Mouse (Mus musculus) midbrain, embryonic 10.5 days (tissue): ENCODE results near the gene Chst8. TPM values are rescaled to one million over a fixed set of nuclear protein-coding genes. Genes with fewer than 3 reads are reported as not detected.
A peak's percentile ranks its signal among the peaks of the same experiment; 100 is the strongest.

Experiments used
- DNase-seq: peaks from one replicate; pipeline ENCODE4 v3.0.0-alpha.2; 2017; ENCODE audit warnings: low spot score
- H3K27ac ChIP-seq: fragments of 300-500 bp; sonication (generic); replicated peaks from 2 replicates; pipeline ENCODE4 v1.5.1; 2016; ENCODE audit warnings: mild to moderate bottlenecking
- H3K27me3 ChIP-seq: fragments of 300-500 bp; sonication (generic); 2 replicates; pipeline ENCODE4 v1.6.1; 2016; ENCODE audit warnings: low read depth, mild to moderate bottlenecking; ENCODE audit not compliant: poor library complexity, severe bottlenecking
- H3K36me3 ChIP-seq: fragments of 300-500 bp; sonication (generic); 2 replicates; pipeline ENCODE4 v1.6.1; 2016; ENCODE audit warnings: mild to moderate bottlenecking, moderate library complexity
- H3K4me1 ChIP-seq: fragments of 300-500 bp; sonication (generic); 2 replicates; pipeline ENCODE4 v1.6.1; 2016
- H3K4me3 ChIP-seq: fragments of 300-500 bp; sonication (generic); 2 replicates; pipeline ENCODE4 v1.5.1; 2016; ENCODE audit warnings: mild to moderate bottlenecking, moderate library complexity
- H3K9me3 ChIP-seq: fragments of 300-500 bp; sonication (generic); replicated peaks from 2 replicates; pipeline ENCODE4 v1.6.1; 2016; ENCODE audit warnings: mild to moderate bottlenecking
- WGBS: fragments of 180-500 bp; shearing (Covaris S2); methylation state at CpG from one replicate; pipeline ENCODE4 v1.1.7; 2016; 5-methylcytosine and 5-hydroxymethylcytosine counted together
- polyA plus RNA-seq: library from polyadenylated mRNA; unstranded; fragments of >200 nt; fragmentation: Nextera tagmentation; extraction: Ambion mirVana; gene quantifications from 2 replicates; pipeline ENCODE4 v1.2.1, GENCODE M21; 2016

Gene Chst8
- polyA plus RNA-seq: 5.3 and 9.5 TPM in 2 replicates

GRCm38 (mm10) chr7:34812531-34813111 is at the start of gene Chst8:
Gene Chst8, minus strand, starts transcription at chr7:34812711.
- Histone ChIP-seq H3K4me3 (peak within 1 kb of the TSS; percentile 73), H3K36me3 (no peaks in the 10 kb centered on the region), H3K9me3 (no peaks in the 10 kb centered on the region), H3K27me3 (peaks cover 77% of the 10 kb centered on the region), H3K27ac (peak within 1 kb of the TSS; percentile 81), H3K4me1 (peaks cover 37% of the 10 kb centered on the region)
- under 1% methylated on average over 61 of the region's 65 CpGs for WGBS
- peak; percentile 85 for DNase-seq

- no peak for DNase-seq
- no peaks in the 10 kb centered on the region for H3K9me3 ChIP-seq
- H3K4me1 ChIP-seq: peaks cover 3% of the 10 kb centered on the region
- H3K27me3 ChIP-seq: no peaks in the 10 kb centered on the region
- 88% methylated on average over 2 of the region's 2 CpGs for WGBS
- no peaks in the 10 kb centered on the region for H3K36me3 ChIP-seq
- no peak overlapping the region for H3K27ac ChIP-seq
- no peak overlapping the region for H3K4me3 ChIP-seq
These were observed 45.8 kb upstream of the Chst8 start for GRCm38 (mm10) chr7:34858291-34858690.

- no peak for DNase-seq
- no peaks in the 10 kb centered on the region for H3K36me3 ChIP-seq
- H3K27ac ChIP-seq: no peak overlapping the region
- no peaks in the 10 kb centered on the region for H3K27me3 ChIP-seq
- peaks cover 3% of the 10 kb centered on the region for H3K4me1 ChIP-seq
- 88% methylated on average over 6 of the region's 6 CpGs for WGBS
- H3K4me3 ChIP-seq: no peak overlapping the region
- no peaks in the 10 kb centered on the region for H3K9me3 ChIP-seq
These were observed 42.4 kb upstream of the Chst8 start for GRCm38 (mm10) chr7:34854781-34855352.

GRCm38 (mm10) chr7:34853393-34853792 is 40.9 kb upstream of the Chst8 start:
- no peak for DNase-seq
- H3K4me1 ChIP-seq: peaks cover 4% of the 10 kb centered on the region
- WGBS: 84% methylated on average over 3 of the region's 3 CpGs
- no peak overlapping the region for H3K4me3 ChIP-seq
- no peaks in the 10 kb centered on the region for H3K36me3 ChIP-seq
- no peaks in the 10 kb centered on the region for H3K27me3 ChIP-seq
- 0 out of 2 replicates have a peak, but pooled peaks cover 10% of the 10 kb centered on the region for H3K9me3 ChIP-seq
- H3K27ac ChIP-seq: no peak overlapping the region

- Histone ChIP-seq H3K9me3 (0 out of 2 replicates have a peak, but pooled peaks cover 10% of the 10 kb centered on the region), H3K27ac (no peak overlapping the region), H3K27me3 (no peaks in the 10 kb centered on the region), H3K4me3 (no peak overlapping the region), H3K36me3 (no peaks in the 10 kb centered on the region), H3K4me1 (peaks cover 35% of the 10 kb centered on the region)
- WGBS: 35% methylated on average over 10 of the region's 10 CpGs
- no peak for DNase-seq
These were observed 37.1 kb upstream of the Chst8 start for GRCm38 (mm10) chr7:34849660-34850059.

GRCm38 (mm10) chr7:34848811-34849210 is 36.3 kb upstream of the Chst8 start:
- no peak overlapping the region for H3K4me3 ChIP-seq
- WGBS: 90% methylated on average over 4 of the region's 4 CpGs
- no peaks in the 10 kb centered on the region for H3K36me3 ChIP-seq
- H3K27me3 ChIP-seq: no peaks in the 10 kb centered on the region
- DNase-seq: no peak
- peaks cover 35% of the 10 kb centered on the region for H3K4me1 ChIP-seq
- H3K9me3 ChIP-seq: 0 out of 2 replicates have a peak, but pooled peaks cover 10% of the 10 kb centered on the region
- peak overlapping the region; percentile 80; the same call in 1 of the 2 replicates for H3K27ac ChIP-seq

- no peak for DNase-seq
- Histone ChIP-seq H3K36me3 (no peaks in the 10 kb centered on the region), H3K4me1 (peaks cover 35% of the 10 kb centered on the region), H3K9me3 (0 out of 2 replicates have a peak, but pooled peaks cover 10% of the 10 kb centered on the region), H3K27me3 (no peaks in the 10 kb centered on the region), H3K27ac (peak overlapping the region; percentile 80), H3K4me3 (peak overlapping the region; percentile 2; the same call in 1 of the 2 replicates)
- WGBS: 80% methylated on average over 6 of the region's 6 CpGs
These were observed 35.4 kb upstream of the Chst8 start for GRCm38 (mm10) chr7:34847900-34848299.

GRCm38 (mm10) chr7:34847410-34847809 is 34.9 kb upstream of the Chst8 start:
- peak overlapping the region; percentile 80 for H3K27ac ChIP-seq
- DNase-seq: peak; percentile 68
- 0 out of 2 replicates have a peak, but pooled peaks cover 10% of the 10 kb centered on the region for H3K9me3 ChIP-seq
- no peaks in the 10 kb centered on the region for H3K27me3 ChIP-seq
- peaks cover 35% of the 10 kb centered on the region for H3K4me1 ChIP-seq
- no peaks in the 10 kb centered on the region for H3K36me3 ChIP-seq
- H3K4me3 ChIP-seq: peak overlapping the region; percentile 2; the same call in 1 of the 2 replicates
- 21% methylated on average over 5 of the region's 5 CpGs for WGBS

GRCm38 (mm10) chr7:34838749-34839148 is 26.2 kb upstream of the Chst8 start:
- no peak overlapping the region for H3K4me3 ChIP-seq
- peaks cover 3% of the 10 kb centered on the region; the same call in 1 of the 2 replicates for H3K9me3 ChIP-seq
- DNase-seq: no peak
- H3K27me3 ChIP-seq: no peaks in the 10 kb centered on the region
- H3K4me1 ChIP-seq: no peaks in the 10 kb centered on the region
- no peak overlapping the region for H3K27ac ChIP-seq
- 88% methylated on average over 4 of the region's 4 CpGs for whole genome bisulfite sequencing
- no peaks in the 10 kb centered on the region for H3K36me3 ChIP-seq

- Histone ChIP-seq H3K27me3 (no peaks in the 10 kb centered on the region), H3K4me1 (no peaks in the 10 kb centered on the region), H3K36me3 (no peaks in the 10 kb centered on the region), H3K4me3 (no peak overlapping the region), H3K9me3 (peaks cover 3% of the 10 kb centered on the region; the same call in 1 of the 2 replicates), H3K27ac (no peak overlapping the region)
- 89% methylated on average over 4 of the region's 4 CpGs for WGBS
- no peak for DNase-seq
These were observed 25.7 kb upstream of the Chst8 start for GRCm38 (mm10) chr7:34838231-34838630.

- Histone ChIP-seq H3K36me3 (no peaks in the 10 kb centered on the region), H3K27me3 (no peaks in the 10 kb centered on the region), H3K4me3 (no peak overlapping the region), H3K4me1 (0 out of 2 replicates have a peak, but pooled peaks cover 4% of the 10 kb centered on the region), H3K27ac (no peak overlapping the region), H3K9me3 (0 out of 2 replicates have a peak, but pooled peaks cover 5% of the 10 kb centered on the region)
- WGBS: 31% methylated on average over 3 of the region's 3 CpGs
- DNase-seq: no peak
These were observed 13.9 kb upstream of the Chst8 start for GRCm38 (mm10) chr7:34826255-34826909.

GRCm38 (mm10) chr7:34821587-34821986 is 9.1 kb upstream of the Chst8 start:
- DNase-seq: no peak

GRCm38 (mm10) chr7:34820554-34820953 is 8.0 kb upstream of the Chst8 start:
- no peaks in the 10 kb centered on the region for H3K27me3 ChIP-seq
- no peaks in the 10 kb centered on the region for H3K9me3 ChIP-seq
- no peaks in the 10 kb centered on the region for H3K36me3 ChIP-seq
- DNase-seq: no peak
- WGBS: 36% methylated on average over 6 of the region's 6 CpGs
- peaks cover 13% of the 10 kb centered on the region for H3K4me1 ChIP-seq
- no peak overlapping the region for H3K27ac ChIP-seq
- no peak overlapping the region for H3K4me3 ChIP-seq

More at GRCm38 (mm10) chr7:34821587-34821986, 9.1 kb upstream of the Chst8 start:
- H3K9me3 ChIP-seq: 0 out of 2 replicates have a peak, but pooled peaks cover 4% of the 10 kb centered on the region
- no peaks in the 10 kb centered on the region for H3K27me3 ChIP-seq
- H3K27ac ChIP-seq: no peak overlapping the region
- WGBS: 87% methylated on average over 9 of the region's 9 CpGs
- no peaks in the 10 kb centered on the region for H3K36me3 ChIP-seq
- H3K4me3 ChIP-seq: no peak overlapping the region
- H3K4me1 ChIP-seq: peaks cover 13% of the 10 kb centered on the region
